Mouse (Mus musculus) left cerebral cortex, postnatal 36 days (tissue): ENCODE measurements at regions not wholly inside any gene's neighbourhood (a gene's known extent, or its start where the extent isn't known, plus 50 kb on each side); places are given as distances from the start of the nearest gene placed in this dataset.

Experiments used
- DNase-seq, 2 experiments: peaks; one replicate each; pipeline ENCODE4 v3.0.0; 2021 to 2022; ENCODE audit warnings: low spot score in 2 of 2, mixed read lengths in 1 of 2
- intact Hi-C: fragments of 180-260 bp; cut with DNase I; formaldehyde crosslinking; loops from one replicate; pipeline ENCODE4 v1.15.1; 2025

DNA sequence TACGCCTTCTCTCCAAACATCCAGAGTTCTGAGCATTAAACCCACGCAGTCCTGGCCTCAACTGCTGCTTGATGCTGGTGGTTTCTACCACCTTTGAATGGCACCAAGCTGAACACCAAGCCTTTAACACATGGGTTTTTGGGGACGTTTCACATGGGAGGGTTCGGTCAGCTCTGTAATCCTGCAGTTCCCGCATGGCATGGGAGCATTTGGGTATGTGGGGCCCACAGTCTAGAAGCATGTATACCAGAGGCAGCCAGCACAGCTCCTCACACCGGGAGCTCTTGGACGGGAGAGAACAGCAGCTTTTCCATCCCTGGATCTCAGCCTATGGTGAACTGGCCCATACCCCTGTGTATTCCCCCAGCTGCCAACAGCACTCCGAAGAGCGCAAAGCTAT is 55.9 kb upstream of the Dap start:
- DNase-seq, result no peak
- intact Hi-C loops, result no loop called here

DNA sequence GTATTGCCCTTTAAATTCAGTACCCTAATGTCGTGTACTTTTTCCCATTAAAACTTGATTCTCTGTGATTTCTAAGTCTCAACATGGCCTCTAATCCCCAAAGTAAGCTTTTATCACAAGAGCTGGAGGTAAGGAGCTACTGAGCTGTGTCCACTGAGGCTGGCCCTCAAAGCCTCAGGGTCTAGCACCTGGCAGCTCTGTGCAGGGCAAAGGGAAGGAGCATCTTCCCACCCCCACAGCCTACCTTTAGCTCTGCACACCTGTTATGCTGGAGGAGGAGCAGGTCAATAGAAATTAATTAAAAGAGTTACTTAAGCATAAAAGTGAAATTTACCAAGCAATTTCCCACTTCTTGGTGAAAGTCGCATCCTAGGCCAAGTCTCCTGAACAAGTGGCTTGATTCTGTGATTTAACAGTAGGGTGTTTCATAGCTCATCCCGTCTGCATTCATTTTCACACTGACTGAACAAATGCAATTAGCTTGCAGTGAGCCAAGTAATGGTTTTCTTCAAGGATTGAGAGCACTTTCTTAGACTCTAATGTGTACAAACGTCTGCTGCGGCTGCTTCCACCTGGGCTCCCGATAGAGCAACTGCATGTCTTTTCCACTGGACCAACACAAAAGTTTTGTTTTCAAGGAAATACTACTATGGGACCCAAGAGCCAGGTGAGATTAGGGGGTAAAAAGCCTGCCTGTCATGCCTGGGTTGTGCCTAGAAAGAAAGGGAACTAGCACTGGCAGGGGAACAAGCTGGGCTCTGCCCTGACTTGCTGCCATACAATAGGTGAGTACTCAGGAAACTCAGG is 50.6 kb upstream of the Dap start:
- intact Hi-C loops, result no loop called here
- DNase-seq, result no peak
